Mouse (Mus musculus): Measurements from ENCODE around the gene Rad51b. TPM values are rescaled to one million over a fixed set of nuclear protein-coding genes. Genes with fewer than 3 reads are reported as not detected.

Rad51b gene
- polyA plus RNA-seq, 1 experiment from 2014 or later, result 6.5 TPM

- Histone ChIP-seq H3K27me3 (ENCODE audit: control insufficient read depth, insufficient read depth, low read length) (no peaks in the 10 kb centered on the region), H3K4me2 (replicated peaks; ENCODE audit: low read depth, low read length) (no peak overlapping the region), H3K27ac (ENCODE audit: low read depth, low read length) (no peak overlapping the region; the same call in 1 of the 2 replicates), H3K4me3 (ENCODE audit: low read depth, low read length) (no peak overlapping the region), H3K9me3 (ENCODE audit: control insufficient read depth, low read length) (no peaks in the 10 kb centered on the region), H3K9ac (ENCODE audit: low read depth, low read length) (no peak overlapping the region), H3K36me3 (ENCODE audit: control insufficient read depth, insufficient read depth, low read length) (no peaks in the 10 kb centered on the region), H3K4me1 (replicated peaks; ENCODE audit: control insufficient read depth, insufficient read depth, low read length) (peaks cover 5% of the 10 kb centered on the region; the same call in 1 of the 2 replicates)
- no peak for DNase-seq (ENCODE audit: low spot score)
- ATAC-seq (ENCODE audit: low FRiP score), result no peak
- 85% methylated on average over 6 of the region's 6 CpGs for WGBS
Measured at GRCm38 (mm10) chr12:79857704-79858103, 560.6 kb downstream of the Rad51b start.

GRCm38 (mm10) chr12:79858336-79858735 lies 561.3 kb downstream of the Rad51b start:
- Histone ChIP-seq H3K36me3 (ENCODE audit: control insufficient read depth, insufficient read depth, low read length) (no peaks in the 10 kb centered on the region), H3K4me2 (replicated peaks; ENCODE audit: low read depth, low read length) (no peak overlapping the region), H3K4me1 (replicated peaks; ENCODE audit: control insufficient read depth, insufficient read depth, low read length) (peaks cover 5% of the 10 kb centered on the region; the same call in 1 of the 2 replicates), H3K27ac (ENCODE audit: low read depth, low read length) (no peak overlapping the region), H3K4me3 (ENCODE audit: low read depth, low read length) (no peak overlapping the region), H3K27me3 (ENCODE audit: control insufficient read depth, insufficient read depth, low read length) (no peaks in the 10 kb centered on the region), H3K9ac (ENCODE audit: low read depth, low read length) (no peak overlapping the region), H3K9me3 (ENCODE audit: control insufficient read depth, low read length) (no peaks in the 10 kb centered on the region)
- 81% methylated on average over 11 of the region's 11 CpGs for WGBS
- DNase-seq (ENCODE audit: low spot score), result no peak
- ATAC-seq (ENCODE audit: low FRiP score), result no peak

DNA sequence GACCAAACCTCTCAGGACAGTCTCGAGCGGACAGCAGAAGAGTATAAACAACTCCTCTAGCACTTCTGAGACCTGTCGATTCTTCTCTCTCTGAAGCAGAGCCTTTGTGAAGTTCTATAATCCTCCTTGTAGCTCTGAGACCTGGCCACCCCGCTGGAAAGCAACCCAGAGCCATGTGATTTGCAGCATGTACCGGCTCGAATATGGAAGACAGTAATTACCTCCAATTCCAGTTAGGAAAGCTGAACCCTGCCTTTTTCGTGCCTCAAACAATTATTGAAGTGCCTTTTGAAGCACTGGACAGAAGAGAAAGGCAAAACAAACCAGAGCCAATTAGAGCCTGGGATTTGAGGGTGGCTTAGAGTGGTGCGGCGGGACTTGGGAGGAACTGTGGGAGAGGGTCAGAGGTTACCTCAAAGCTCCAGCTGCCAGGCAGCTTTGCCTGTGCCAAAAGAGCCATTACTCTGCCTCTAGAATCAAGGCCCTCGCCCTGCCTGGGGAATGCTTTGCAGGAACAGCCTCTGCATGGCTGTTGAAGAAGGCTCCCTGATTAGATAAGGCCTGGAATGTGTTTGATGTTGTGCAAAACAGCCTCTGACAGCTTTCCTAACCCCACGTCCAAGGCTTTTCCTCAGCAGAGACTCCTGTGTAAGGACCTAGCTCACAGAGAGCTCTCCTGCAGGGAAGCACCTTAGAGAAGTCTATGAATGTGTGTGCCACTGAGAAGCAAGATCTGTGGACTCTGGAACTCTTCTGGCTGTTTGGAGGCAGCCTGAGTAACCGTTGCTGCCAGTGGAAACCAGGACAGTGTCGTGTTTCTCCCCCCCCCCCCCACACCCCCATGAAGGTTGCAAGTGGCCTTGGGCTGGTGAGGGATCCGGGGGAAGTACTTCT lies 562.5 kb downstream of the Rad51b start:
- Histone ChIP-seq H3K9ac (ENCODE audit: low read depth, low read length) (0 out of 2 replicates have a peak overlapping the region, but pooled peaks have one; percentile 19), H3K36me3 (ENCODE audit: control insufficient read depth, insufficient read depth, low read length) (no peaks in the 10 kb centered on the region), H3K27me3 (ENCODE audit: control insufficient read depth, insufficient read depth, low read length) (no peaks in the 10 kb centered on the region), H3K4me2 (replicated peaks; ENCODE audit: low read depth, low read length) (no peak overlapping the region), H3K4me3 (ENCODE audit: low read depth, low read length) (no peak overlapping the region), H3K27ac (ENCODE audit: low read depth, low read length) (no peak overlapping the region), H3K4me1 (replicated peaks; ENCODE audit: control insufficient read depth, insufficient read depth, low read length) (peaks cover 5% of the 10 kb centered on the region; the same call in 1 of the 2 replicates), H3K9me3 (ENCODE audit: control insufficient read depth, low read length) (no peaks in the 10 kb centered on the region)
- ATAC-seq (ENCODE audit: low FRiP score) (no peak), DNase-seq (ENCODE audit: low spot score) (peak; percentile 44)
- WGBS, result 34% methylated on average over 14 of the region's 14 CpGs

DNA sequence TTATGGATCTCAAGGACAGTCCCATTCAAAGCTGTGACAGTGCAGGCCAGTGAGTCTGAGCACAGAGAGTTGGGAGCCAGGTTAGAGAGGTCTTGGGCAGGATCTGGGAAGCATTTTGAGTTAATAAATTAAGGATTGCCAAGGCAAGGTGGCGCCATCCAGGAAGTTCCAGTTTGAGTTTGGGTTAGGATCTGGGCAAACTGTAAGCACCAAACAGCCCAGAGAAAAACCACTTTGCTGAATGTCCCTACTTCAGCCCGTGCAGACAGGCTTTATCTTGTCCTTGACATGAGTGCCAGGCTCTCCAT lies 563.1 kb downstream of the Rad51b start:
- H3K27me3 ChIP-seq (ENCODE audit: control insufficient read depth, insufficient read depth, low read length), result no peaks in the 10 kb centered on the region
- no peak for ATAC-seq (ENCODE audit: low FRiP score)
- H3K9ac ChIP-seq (ENCODE audit: low read depth, low read length), result no peak overlapping the region
- H3K4me3 ChIP-seq (ENCODE audit: low read depth, low read length), result no peak overlapping the region
- no peak overlapping the region for H3K27ac ChIP-seq (ENCODE audit: low read depth, low read length)
- WGBS, result 74% methylated on average over 2 of the region's 2 CpGs
- H3K9me3 ChIP-seq (ENCODE audit: control insufficient read depth, low read length), result no peaks in the 10 kb centered on the region
- H3K36me3 ChIP-seq (ENCODE audit: control insufficient read depth, insufficient read depth, low read length), result no peaks in the 10 kb centered on the region
- peaks cover 5% of the 10 kb centered on the region; the same call in 1 of the 2 replicates for H3K4me1 ChIP-seq (replicated peaks; ENCODE audit: control insufficient read depth, insufficient read depth, low read length)
- H3K4me2 ChIP-seq (replicated peaks; ENCODE audit: low read depth, low read length), result no peak overlapping the region
- no peak for DNase-seq (ENCODE audit: low spot score)

Other genes starting within 250 kb of the Rad51b start
- 26.3 and 30.1 TPM in 2 replicates for gene Pigh, start 207.6 kb upstream of the Rad51b start, polyA plus RNA-seq (2014; fragmentation: Nextera tagmentation; extraction: Ambion mirVana)
- 7.9 and 8.3 TPM in 2 replicates for gene Arg2, start 166.5 kb upstream of the Rad51b start, polyA plus RNA-seq (2014; fragmentation: Nextera tagmentation; extraction: Ambion mirVana)
- 119 and 121 TPM in 2 replicates for gene Vti1b, start 124.6 kb upstream of the Rad51b start, polyA plus RNA-seq (2014; fragmentation: Nextera tagmentation; extraction: Ambion mirVana)
- 29.6 and 30.0 TPM in 2 replicates for gene Rdh11, start 105.0 kb upstream of the Rad51b start, polyA plus RNA-seq (2014; fragmentation: Nextera tagmentation; extraction: Ambion mirVana)
- gene Rdh12, start 88.4 kb upstream of the Rad51b start, polyA plus RNA-seq (2014; fragmentation: Nextera tagmentation; extraction: Ambion mirVana), result 0.88 and 1.5 TPM in 2 replicates
- 13.7 and 17.0 TPM in 2 replicates for gene Zfyve26, start 978 bp upstream of the Rad51b start, polyA plus RNA-seq (2014; fragmentation: Nextera tagmentation; extraction: Ambion mirVana)

Measured in hindbrain, embryonic 11.5 days (tissue).